Mouse (Mus musculus): ENCODE data around the gene A230050P20Rik.

Gene A230050P20Rik

GRCm38 (mm10) chr9:20875021-20875790 lies 6.8 kb downstream of the A230050P20Rik start:
- in situ Hi-C loops (cut with MboI) = no loop called here

- in situ Hi-C loops (cut with MboI) = no loop called here
Measured at GRCm38 (mm10) chr9:20876318-20877117, 8.1 kb downstream of the A230050P20Rik start.

- in situ Hi-C loops (cut with MboI) = no loop called here
Measured at GRCm38 (mm10) chr9:20877118-20878040, 8.9 kb downstream of the A230050P20Rik start.

GRCm38 (mm10) chr9:20878041-20878709 lies 9.7 kb downstream of the A230050P20Rik start:
- in situ Hi-C loops (cut with MboI) = no loop called here

- in situ Hi-C loops (cut with MboI) = no loop called here
Measured at GRCm38 (mm10) chr9:20878710-20879065, 10.2 kb downstream of the A230050P20Rik start.

GRCm38 (mm10) chr9:20879097-20879792 lies 10.8 kb downstream of the A230050P20Rik start, which contains the start of gene Angptl6:
Gene Angptl6, minus strand, starts transcription at chr9:20879727.
- in situ Hi-C loops (cut with MboI) = no loop called here

GRCm38 (mm10) chr9:20886563-20886962 lies 18.1 kb downstream of the A230050P20Rik start:
- in situ Hi-C loops (cut with MboI) = no loop called here

- in situ Hi-C loops (cut with MboI) = no loop called here
Measured at GRCm38 (mm10) chr9:20887191-20887590, 18.7 kb downstream of the A230050P20Rik start.

- in situ Hi-C loops (cut with MboI) = no loop called here
Measured at GRCm38 (mm10) chr9:20887704-20888385, 19.4 kb downstream of the A230050P20Rik start, which contains the start of gene Ppan. Gene Ppan, plus strand, starts transcription at chr9:20888175.

- in situ Hi-C loops (cut with MboI) = no loop called here
Measured at GRCm38 (mm10) chr9:20888386-20888765, 19.9 kb downstream of the A230050P20Rik start.

- in situ Hi-C loops (cut with MboI) = loop anchor here (10.0 kb wide), 2 partner anchors 115 to 255 kb away; partner anchors contain the start of genes Cdc37 and Mrpl4
Measured at GRCm38 (mm10) chr9:20889185-20890141, 21.0 kb downstream of the A230050P20Rik start.

- in situ Hi-C loops (cut with MboI) = loop anchor here (10.0 kb wide), 2 partner anchors 114 to 254 kb away; partner anchors contain the start of genes Cdc37 and Mrpl4
Measured at GRCm38 (mm10) chr9:20890411-20890810, 22.0 kb downstream of the A230050P20Rik start.

- in situ Hi-C loops (cut with MboI) = loop anchor here (10.0 kb wide), 2 partner anchors 113 to 253 kb away; partner anchors contain the start of genes Cdc37 and Mrpl4
Measured at GRCm38 (mm10) chr9:20891339-20892103, 23.1 kb downstream of the A230050P20Rik start.

GRCm38 (mm10) chr9:20892104-20892653 lies 23.7 kb downstream of the A230050P20Rik start:
- in situ Hi-C loops (cut with MboI) = loop anchor here (10.0 kb wide), 2 partner anchors 113 to 253 kb away; partner anchors contain the start of genes Cdc37 and Mrpl4

- in situ Hi-C loops (cut with MboI) = loop anchor here (10.0 kb wide), 2 partner anchors 112 to 252 kb away; partner anchors contain the start of genes Cdc37 and Mrpl4
Measured at GRCm38 (mm10) chr9:20893069-20893468, 24.6 kb downstream of the A230050P20Rik start.

GRCm38 (mm10) chr9:20893590-20894343 lies 25.3 kb downstream of the A230050P20Rik start:
- in situ Hi-C loops (cut with MboI) = loop anchor here (10.0 kb wide), 2 partner anchors 111 to 251 kb away; partner anchors contain the start of genes Cdc37 and Mrpl4
